Mouse (Mus musculus) heart, adult 8-10 months (tissue): ENCODE measurements at regions not wholly inside any gene's neighbourhood (a gene's known extent, or its start where the extent isn't known, plus 50 kb on each side); places are given as distances from the start of the nearest gene placed in this dataset.

Experiments used
- DNase-seq: peaks from one replicate; pipeline ENCODE4 v3.0.0; 2022; ENCODE audit warnings: low spot score

DNA sequence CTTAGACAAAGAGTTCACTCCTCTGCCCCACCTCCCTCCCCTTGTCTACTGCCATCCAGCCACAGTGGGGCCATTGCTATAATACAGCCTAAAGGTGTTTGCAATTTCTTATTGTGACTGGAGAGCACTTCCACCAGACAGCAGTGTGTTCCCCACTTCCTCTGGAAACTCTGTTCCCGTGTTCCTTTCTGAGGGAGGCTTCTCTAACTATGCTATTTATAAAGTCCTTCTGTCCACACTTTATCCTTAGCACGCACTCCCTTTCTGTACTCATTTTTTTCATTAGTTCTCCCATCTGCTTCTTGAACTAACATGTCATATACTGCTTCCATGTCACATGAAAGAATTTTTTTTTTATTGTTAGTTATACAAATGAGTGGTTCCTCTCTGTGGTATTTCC lies 52.0 kb upstream of the 4930432M17Rik start:
- DNase-seq: no peak

DNA sequence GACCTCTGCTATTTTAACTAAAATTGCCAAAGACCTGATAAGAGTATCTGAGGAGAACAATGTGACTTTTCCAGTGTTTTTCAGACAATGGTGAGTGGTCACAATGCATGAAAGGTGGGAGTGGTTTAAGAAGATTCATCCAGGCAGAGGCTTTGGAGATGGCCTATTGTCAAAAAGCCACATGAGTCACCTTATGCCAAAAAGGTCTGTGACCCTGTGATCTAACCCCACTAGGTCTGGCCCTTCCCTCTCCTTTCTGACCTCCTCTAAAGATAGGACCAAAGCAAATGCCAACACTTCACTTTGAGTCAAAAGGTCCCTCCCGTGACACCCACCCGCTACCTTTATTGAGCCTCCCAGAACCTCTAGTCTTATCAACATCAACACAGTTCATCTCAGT lies 52.4 kb upstream of the 4930432M17Rik start:
- no peak for DNase-seq

DNA sequence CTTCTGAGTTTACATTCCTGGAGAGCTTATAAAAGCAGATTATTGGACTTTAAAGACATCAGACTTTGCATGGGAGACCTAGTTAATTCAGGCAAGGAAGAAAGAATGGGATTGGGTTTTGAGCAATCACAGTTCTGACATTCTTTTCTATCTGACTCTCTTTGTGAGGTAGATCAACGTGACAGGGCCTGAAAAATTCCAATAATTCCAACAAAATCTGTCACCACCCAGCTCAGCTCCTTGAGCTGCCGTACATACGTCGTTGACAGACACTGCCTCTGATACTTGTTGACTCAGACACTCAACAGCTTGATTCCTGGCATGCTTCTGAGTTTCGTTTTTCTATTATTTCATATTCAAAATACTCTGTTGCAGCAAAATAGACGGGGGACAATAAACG lies 53.2 kb upstream of the 4930432M17Rik start:
- DNase-seq: no peak

DNA sequence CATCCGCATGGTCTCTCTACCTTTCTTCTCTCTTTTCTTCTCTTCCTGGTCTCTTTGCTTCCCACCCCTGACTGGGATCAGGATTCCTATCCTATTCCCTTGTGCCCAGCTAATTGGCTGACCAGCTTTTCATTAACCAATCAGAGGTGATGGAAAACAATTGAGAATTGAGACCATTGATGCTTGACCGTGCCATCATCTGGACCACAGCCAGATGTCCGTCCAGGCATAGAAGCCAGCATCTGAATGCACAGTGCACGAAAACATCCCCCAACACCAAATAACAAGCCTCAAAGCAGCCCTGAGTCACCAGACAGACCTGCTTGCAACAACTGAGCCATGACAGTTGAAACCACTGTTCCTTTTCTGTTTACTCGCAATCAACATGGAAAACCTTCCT lies 54.5 kb upstream of the 4930432M17Rik start:
- DNase-seq: no peak

DNA sequence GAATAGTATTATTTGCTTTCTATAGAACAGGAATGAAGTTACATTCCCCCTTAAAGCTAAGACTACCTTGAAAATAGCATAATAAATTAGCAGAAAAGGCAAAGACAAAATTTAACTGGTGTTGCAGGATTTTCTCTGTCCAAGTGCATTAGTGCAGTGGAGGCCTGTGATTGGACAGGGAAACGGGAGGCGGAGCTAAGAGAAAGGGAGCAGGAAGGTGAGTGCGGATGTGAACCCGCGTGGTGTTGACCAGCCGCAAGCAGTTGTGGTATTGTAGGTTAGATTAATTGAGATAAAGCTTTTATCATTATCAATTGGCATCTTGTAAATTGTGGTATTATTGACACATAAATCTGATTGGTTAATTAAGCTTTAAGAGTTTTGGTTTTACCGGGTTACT lies 55.8 kb upstream of the 4930432M17Rik start:
- no peak for DNase-seq

DNA sequence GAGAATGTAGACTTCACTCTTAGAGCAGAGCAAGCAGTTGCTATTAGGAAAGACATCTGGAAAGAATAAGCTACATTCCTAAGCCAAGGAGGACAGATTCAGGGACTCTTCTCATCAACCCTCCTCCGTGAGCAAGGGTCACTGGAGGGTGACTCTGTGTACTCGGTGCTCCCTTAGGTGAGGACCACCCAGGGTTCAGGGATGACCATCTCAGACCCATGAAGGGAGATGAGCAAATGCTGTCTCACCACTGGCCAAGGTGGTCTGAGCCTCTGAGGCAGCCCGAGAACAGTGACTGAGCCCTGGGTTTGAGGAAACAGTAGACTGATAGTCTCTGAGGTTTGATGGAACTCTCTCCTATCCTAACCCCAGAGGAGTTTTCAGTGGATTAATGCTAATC lies 57.3 kb upstream of the 4930432M17Rik start:
- no peak for DNase-seq

DNA sequence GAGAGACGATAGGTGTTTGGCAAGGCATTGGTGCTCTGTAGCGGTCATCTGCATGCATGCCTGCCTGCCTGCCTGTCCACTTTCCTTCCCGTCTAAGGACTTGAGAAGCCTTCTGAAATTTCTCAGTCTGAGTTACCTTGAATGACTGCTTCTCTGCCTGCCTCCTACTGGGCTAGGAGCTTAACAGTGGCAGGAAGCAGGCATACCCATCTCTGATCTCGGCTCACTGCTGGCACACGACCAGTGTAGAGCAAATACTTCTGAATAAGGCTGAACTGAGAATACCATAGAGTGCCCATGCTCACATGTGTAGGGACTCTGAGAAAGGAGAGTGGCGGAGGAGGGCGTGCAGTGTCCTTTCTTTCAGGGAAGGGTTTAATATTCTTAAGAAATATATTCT lies 60.7 kb upstream of the 4930432M17Rik start:
- no peak for DNase-seq

DNA sequence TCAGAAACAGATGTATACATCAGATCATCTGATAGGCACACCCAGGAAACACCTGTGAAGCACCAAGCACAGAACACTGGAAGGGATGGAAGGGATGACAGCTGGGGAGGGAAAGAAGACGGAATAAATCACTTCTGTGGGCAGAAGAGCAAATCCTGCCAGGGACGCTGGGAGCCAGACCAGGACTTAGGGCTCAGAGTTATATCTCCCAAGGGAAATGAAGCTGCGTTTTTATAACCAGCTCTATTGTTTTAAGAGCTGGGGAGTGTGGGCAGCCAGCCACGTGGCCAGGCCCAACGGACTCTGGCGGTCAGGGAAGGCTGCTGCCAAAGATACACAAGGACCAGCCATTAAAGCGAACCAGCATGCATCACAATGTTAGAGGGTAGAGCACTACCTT lies 61.5 kb upstream of the 4930432M17Rik start:
- DNase-seq: no peak

DNA sequence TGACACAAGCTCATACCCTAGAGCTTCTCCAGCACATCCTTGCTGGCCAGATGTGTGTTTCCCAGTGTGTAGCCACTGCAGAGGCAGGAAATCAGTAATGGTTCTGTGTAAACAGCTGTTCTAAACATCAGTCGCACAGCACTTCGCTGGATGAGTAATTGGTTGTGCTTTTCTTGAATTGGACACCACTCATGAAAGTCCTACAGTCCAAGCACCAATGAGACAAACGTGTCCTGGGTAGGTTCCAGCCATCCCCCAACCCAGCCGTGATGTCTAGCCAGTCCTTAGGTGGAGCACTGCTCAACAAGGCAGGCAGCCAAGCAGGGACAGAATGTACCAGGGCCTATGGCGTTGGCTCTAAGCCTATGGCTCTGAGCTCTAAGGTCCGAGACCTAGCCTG lies 65.8 kb upstream of the 4930432M17Rik start:
- DNase-seq: no peak

DNA sequence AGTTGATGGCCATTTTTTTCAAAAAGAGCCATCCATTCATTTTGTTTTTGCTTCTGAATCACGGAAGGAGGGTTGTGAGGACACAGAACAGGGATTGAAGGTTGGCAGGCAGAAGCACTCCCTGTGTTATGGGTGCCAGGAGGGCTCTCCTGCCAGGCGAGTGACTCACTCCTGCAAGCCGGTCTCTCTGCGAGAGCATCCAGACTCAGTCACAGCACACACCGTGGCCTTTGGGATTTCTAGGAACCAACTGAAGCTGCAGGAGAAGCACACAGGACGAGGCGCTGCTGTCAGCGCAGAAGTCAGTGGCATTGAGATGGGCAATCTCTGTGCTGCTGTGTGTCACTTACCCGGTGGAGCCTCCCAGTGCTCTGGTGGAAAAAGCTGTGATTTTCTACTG lies 66.5 kb upstream of the 4930432M17Rik start:
- DNase-seq: no peak

DNA sequence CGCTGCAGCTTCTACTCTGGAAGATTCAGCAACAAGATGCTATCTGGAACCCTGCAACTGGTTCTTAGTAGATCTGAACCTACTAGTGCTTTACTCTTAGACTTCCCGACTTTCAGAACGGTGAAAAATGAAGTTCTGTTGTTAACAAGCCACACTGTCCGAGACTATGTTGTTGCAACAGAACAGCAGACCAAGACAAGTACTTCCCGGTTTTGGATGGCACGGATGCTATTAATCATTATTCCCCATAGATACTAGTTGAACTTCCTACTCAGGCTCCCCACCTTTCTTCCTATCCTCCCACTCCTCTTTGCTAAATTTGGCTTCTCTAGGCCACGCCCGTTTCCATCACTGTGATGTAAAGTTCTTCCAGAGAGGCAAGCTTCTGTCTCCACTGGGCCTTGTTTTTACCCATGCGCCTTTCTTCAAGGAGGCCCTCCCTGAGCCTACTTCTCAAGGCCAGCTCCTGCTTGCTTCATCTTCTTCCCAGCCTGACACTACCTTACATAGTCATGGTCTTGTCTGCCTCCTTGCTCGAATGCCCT lies 67.7 kb upstream of the 4930432M17Rik start:
- DNase-seq: no peak

DNA sequence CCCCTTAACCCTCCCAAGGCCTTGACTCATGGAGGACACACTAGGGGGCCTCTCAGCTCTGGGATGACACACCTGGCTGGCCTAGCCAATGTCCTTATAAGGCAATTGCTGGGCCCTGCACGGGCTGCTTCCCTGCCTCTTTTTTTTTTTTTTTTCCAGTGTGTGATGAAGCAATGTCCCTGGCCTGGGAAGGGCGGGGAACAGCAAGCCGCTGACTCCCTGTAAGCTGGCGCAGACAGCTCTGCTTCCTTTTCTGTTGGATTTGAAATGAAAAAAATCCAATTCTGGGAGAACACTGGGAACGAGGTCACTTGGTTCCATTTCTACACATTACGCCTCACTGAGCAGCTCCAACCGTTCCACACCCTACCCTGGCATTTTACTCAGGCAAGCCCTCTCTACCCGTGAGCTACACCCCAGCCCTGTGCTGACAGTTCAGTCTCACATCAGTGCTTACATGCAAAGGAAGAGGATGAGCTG lies 68.4 kb upstream of the 4930432M17Rik start:
- peak; percentile 59 for DNase-seq

DNA sequence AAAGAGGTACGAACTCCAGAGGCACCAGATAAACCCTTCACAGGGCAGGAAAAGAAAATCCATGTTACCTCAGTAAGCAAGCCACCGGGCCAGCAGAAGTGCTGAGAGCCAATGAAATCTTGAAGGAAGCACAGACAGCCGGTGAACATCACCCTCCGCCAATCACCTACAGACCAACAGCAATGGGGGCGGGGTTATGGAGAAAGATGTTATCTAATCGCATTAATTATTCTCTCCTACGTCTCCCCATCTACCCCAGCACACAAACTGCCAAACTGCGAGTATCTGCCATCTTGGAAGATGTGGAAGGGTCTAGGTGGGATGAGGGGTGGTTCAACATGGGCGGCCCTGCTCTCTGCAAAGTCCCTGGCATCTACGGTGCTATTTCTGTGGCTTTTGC lies 68.6 kb upstream of the Slc44a3 start:
- DNase-seq: no peak

DNA sequence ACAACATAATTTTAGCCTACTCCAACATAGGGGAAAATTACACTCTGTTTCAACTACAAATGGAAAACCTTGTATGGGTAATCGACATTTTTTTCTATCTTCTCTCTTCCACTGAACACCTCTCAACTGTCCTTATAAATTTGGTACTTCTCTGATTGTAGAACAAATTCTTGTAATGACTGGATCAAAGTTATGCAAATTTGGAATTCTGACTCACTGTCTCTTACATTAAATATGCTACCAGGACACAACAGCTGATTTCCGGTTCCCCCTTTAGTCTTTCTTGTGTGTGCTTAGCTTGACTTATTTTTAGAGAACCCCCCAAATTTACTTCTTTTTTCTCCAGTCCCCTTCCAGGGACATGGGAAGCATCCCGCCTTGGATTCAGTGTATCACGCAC lies 68.2 kb upstream of the Slc44a3 start:
- no peak for DNase-seq

DNA sequence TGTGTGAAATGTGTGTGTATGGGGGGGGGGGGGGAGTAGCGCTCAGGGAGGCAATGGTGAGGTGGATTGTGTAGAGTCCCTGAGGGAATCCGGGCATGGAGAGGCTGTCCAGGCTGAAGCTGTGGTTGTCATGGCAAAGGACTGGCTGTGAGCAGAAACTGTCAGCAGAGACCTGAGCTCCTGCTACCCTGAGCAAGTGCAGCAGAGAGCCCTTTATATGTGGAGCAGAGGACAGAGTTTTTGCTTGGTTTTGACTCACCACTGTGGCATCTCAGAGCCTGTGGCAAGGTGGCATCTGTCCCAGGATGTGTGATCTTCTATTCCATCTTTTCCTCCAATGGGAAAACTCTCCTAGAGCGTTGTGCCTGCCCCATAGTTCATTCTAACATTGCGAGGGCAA lies 65.8 kb upstream of the Slc44a3 start:
- DNase-seq: no peak

DNA sequence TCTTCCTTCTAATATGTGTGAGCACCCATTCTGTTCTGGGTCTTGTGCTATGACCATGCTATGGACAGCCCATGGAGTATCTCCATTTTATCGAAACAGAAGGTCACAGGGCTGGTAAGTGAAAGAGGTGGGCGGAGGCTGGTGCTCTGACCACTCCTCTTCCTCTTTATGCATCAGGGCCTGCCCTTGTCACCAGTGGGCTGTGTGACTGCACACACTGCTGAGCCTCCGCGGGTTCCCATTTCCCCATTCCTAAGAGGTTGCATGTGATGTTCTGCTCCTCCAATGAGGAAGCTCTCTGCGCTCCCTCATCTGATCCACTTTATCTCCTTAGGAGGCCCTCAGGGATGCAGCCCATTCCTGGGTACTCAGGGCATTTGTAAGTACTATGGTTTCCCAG lies 65.0 kb upstream of the Slc44a3 start:
- DNase-seq: no peak

DNA sequence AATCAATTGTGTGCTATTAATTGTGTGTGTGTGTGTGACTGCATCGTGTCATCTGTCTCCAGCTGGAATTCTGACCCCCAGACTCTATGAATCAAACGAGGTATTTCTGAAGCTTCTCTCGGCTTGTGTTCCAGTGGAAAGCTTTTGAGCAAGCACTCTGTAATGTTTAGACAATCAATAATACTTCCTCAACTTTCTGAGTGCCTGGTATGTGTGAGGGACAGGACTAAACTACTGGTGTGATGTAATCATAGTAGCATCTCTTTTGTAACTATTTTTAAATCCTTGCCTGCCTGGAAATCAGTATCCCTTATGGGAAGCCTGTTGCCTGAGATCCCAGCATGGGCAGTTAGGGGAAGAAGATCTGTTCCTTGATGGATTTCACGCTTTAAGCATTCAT lies 62.4 kb upstream of the Slc44a3 start:
- DNase-seq: no peak

DNA sequence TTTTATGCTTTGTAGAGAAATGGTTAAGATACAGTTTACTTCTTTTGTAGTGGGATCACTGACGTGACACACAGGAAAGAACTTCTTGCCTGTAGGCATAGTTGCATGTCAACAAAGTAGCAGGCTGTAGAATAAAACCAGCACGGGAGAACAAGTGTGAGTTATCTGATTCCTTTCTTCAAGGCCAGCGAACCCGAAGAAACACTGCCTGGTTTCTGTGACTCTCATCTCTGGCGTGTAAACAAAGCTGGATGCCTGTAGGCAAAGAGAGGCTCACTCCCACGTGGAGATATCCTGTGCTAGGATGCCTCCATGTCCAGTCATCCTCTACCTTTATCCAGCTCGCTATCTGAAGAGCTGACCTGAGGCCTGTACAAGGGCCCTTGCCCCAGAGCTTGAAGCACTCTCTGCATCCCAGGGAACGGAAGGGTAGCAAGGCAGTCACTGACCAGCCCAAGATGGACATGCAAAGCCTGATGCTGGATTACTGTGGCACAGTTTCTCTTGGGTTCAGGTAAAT lies 61.5 kb upstream of the Slc44a3 start:
- DNase-seq: no peak

DNA sequence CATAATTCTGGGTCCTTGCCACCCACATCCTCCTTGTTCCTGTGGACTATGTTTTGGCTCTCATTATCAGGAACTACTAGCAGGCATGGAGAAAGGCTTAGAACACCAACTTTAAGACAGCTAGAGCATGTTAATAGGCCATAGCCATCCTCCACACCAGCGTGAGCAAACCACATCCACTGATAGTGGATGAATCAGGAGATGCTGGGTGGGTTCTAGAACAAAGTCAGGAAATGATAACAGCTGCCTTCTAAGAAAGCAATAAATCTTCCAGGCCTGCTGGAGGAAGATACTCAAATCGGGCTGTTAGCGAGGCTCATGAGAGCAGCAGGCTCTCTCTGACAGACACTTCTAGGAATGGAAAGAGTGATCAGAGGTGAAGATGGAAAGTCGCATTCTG lies 60.9 kb upstream of the Slc44a3 start:
- DNase-seq: no peak

DNA sequence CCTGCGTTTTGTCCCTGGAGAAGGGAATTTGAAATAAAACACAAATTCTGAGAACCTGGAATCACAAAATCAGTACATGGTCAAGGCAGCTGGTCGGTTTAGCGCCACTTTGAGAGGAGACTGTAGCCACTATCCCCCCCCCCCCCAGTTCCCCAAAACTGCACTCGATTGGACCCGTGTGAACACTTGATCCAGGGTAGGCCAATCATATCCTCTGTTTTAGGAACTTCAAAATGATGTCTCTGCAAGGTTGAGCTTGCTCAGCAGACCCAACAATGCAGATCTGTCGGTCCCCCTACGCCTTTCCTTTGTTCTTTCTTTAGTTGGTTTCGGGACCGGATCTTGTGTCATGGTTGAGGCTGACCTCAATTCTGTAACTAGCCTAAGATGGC lies 57.3 kb upstream of the Slc44a3 start:
- DNase-seq: no peak

DNA sequence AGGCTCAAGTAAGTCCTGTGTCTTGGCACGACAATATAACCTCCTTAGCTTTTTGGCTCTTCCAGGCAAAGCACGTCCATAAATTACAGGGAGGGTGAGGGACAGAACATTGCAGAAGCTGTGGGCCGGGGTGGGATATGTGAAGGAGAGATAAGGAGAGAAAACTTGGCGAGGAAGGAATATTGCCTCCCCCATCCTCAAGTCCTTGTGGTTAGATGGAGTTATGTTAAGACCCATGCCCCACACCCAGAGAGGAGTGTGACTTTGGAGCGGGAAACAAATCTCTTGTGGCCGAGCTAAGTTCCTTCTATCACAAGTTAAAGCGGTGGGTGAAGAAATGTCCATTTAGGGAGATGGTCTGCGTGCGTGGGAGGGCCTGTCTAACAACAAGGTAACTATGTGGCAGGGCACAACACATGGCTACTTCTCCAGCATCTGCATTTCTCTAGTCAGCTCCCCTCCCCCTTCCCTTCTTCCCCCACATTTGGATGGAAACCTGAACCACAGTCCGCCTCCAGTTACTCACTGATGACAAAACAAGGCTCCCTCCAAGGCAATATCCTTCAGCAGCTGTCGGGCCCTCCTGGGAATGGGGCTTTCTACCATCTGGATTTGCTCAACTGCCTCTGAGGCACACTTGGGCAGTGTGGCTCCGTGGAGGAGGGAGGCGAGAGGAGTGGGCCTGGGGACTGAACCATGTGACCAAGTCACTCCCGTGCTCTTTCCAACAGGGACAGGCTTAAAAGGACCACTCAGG lies 56.7 kb upstream of the Slc44a3 start:
- DNase-seq: peak; percentile 77

DNA sequence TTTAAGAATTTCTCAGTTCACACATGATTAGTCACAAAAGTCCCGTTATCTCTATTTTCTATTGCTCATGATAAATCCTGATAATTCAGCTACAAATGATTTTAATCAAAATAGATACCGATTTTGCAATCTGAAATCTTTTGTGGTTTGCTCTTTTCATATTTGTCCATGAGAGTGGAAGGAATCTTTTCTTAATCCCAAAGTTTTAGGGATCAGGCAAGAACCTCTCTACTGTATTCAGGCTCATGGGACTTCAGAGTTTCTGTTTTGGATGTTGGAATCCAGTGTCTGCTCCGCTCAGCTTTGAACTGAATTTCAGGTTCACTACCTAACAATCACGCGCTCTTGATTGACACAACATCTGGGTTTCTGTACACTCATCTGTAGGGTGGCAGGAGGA lies 53.1 kb upstream of the Slc44a3 start:
- DNase-seq: no peak

DNA sequence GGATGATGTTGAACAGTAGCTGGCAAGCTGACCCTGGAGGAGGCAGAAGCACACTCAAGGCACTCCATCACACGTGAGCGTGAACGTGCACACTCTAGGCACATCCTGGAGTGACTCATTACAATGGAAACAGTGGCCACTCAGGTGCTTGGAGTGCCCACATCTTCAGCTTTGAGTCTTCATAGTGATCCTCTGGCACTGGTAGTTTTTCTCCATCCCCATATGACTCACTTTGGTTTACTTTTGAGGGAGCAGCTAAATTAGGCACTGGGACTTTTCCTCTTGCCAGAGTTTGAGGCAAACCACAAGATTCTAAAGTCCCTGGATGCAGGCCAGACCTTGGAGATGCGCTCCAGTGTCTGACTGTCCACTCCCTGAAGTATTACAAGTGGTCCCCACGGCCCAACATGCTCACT lies 52.5 kb upstream of the Slc44a3 start:
- DNase-seq: no peak

DNA sequence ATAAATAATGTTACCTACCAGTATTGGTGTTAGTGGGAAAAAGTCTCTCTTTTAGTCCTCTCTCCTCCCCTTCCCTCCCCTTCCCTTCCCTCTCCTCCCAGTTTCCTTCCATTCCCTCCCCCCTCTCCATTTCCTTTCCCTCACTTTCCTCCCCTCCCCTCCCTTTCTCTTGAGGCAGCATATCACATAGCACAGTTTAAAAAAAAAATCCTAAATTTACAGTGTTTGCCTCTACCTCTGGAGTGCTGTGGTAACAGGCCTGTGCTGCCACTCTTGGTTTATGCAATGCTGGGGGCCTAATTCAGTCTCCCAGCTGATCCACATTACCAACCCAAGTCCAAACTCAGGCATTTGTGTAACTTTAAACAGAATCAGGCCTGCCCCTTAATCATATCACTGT lies 52.1 kb upstream of the Slc44a3 start:
- no peak for DNase-seq
